Mouse (Mus musculus): Measurements from ENCODE around the gene Cmtm1.
A peak's percentile ranks its signal among the peaks of the same experiment; 100 is the strongest.
"Not testable (repeated sequence)": the region's sequence is repeated elsewhere in the genome, so short reads cannot be mapped to it uniquely, and the experiment has no call there.

Cmtm1 gene

GRCm38 (mm10) chr8:104313311-104313710 lies 3.4 kb upstream of the Cmtm1 start:
- peak; percentile 39 for DNase-seq

DNA sequence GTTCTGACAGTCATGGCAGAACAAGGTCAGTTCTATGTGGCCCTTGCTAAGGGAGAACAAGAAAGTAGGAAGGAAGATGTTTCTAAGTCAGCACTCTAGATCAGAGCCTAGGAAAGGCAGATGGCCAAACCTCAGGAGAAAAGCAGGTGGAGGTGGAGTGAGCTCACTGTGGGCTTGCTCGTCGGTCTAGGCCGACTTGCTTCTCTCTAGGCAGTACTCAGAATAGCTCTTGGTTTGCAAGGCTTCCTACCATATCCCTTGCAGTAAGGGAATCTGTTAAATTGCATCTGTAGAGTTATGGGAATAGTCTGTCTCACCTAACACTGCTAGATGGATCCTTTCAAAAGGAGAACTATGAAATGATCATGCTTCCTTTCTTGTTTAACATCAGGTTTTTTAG lies 2.1 kb upstream of the Cmtm1 start:
- DNase-seq: not testable (repeated sequence)

DNA sequence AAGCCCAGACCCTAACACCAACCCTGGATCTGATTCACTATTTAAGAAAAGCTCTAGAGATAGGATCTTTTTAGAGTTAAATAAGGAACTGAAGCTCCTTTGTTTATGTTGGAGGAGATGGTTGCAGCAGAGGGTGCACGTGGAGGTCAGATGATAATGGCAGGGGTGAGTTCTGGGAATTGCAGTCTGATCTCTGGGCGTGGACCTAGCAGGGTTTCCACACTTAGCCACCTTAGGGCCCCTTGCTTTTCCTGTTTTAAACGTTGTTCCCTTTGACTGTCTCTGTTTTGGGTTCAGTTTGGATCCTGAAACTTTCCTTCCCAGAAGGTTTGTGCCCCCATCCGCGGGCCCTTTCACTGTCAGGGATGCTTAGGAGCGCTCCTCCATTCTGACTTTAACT lies 1.6 kb downstream of the Cmtm1 start:
- not testable (repeated sequence) for DNase-seq

DNA sequence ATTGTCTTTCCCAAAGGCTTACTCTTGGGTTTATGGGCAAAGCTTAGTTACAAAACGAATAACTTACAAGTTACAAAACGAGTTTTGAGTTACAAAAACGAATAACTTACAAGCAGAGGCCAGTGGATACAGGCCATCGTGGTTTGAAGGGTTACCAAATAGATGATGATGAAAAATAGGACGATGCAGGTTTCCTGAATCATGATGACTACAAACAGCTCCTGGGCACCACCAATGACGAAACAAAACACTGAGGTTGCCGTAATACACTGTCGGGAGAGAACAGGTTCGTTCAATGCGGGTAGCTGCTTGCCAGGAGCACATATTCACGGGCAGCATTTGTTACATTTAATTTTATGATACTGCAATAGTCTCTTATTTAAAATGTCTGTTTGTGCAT lies 5.0 kb downstream of the Cmtm1 start:
- DNase-seq: no peak

DNA sequence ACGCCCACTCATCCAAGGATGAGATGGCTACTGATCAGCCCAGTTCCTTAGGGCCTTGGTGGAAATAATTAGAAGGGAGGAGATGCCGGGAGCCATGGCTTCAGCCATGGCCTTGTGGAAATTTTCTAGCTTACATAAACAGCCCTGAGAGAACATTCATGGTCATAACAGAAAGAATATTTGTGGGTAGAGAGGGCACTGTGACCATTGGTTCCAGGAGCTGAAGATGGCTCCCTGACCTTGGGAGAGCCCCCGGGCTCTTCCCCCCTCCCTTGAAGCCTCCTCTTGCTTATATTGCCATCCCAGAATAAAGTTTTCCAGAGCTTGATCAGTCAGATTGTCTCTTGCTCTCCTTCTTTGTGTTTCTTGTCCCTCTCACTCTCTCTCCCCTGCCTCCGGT lies 7.4 kb downstream of the Cmtm1 start:
- not testable (repeated sequence) for DNase-seq

GRCm38 (mm10) chr8:104301577-104301976 lies 8.4 kb downstream of the Cmtm1 start:
- not testable (repeated sequence) for DNase-seq

- DNase-seq: peak; percentile 2
These were observed 15.5 kb downstream of the Cmtm1 start for GRCm38 (mm10) chr8:104294396-104294795.

DNA sequence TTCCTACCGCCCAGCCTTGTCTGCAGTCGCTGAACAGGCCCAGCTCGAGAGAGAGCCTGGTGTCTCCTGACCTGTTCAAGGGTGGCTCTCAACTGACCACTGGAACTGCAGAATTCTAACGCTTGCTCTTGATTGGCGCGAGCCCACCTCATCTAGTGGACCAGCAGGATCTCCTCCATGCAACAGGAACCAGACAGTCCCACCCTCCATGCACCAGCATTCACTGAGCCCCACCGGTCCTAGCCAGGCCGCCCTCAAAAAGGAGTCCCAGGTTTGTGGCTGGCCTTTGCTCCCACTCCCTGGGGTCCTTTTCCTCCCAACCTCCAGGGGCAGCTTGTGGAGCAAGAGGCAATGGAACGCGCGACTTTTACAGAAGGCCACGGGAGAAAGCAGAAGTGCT lies 16.9 kb downstream of the Cmtm1 start, which contains the start of gene Cmtm2a:
Gene Cmtm2a, minus strand, starts transcription at position 101 of the 400 bp plus-strand sequence.
- not testable (repeated sequence) for DNase-seq

DNA sequence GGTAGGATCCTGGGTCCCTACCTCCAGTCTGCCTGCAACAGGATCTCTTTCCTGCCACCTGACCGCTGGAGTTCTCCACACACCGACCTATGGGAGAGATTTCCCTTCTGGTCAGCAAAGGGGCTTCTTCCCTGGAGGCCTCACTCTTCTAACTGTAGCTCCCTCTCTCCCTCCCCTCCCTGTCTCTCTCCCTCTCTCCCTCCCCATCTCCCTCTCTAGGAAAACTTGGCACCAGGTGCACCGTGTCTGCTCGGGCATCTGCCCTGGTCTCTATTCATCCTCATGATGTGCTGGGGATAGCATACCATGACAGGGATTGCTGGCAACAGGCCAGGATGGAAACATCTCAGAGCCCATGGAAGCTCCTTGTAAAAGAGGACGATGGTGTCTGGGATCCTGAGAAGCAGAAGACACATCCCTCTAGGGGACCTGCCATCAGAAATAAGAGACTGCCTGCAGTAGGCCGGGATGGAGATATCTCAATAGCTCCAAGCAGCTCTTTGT lies 41.0 kb downstream of the Cmtm1 start:
- DNase-seq: no peak

- DNase-seq: no peak
These were observed 41.6 kb downstream of the Cmtm1 start for GRCm38 (mm10) chr8:104268368-104268767.

GRCm38 (mm10) chr8:104264271-104264935 lies 45.5 kb downstream of the Cmtm1 start:
- DNase-seq: not testable (repeated sequence)

- DNase-seq: not testable (repeated sequence)
These were observed 48.1 kb downstream of the Cmtm1 start for GRCm38 (mm10) chr8:104261802-104262201.

DNA sequence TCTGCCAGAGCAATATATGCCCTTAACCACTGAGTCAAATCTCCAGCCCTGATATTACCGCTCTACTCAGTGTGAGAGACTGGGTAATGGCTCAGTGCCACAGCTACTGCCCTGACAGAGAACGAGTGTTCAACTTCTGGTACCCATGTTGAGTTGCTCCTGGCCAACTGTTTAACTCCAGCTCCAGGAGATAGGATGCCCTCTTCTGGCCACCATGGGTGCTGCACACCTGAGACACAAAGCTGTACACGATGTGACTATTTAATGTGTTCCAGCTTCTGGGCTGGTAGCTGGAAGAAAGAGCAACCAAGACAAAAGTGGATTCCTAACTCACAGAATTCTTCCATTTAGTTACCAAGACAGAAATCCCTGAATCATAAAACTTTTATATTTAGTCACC lies 56.9 kb downstream of the Cmtm1 start:
- no peak for DNase-seq

DNA sequence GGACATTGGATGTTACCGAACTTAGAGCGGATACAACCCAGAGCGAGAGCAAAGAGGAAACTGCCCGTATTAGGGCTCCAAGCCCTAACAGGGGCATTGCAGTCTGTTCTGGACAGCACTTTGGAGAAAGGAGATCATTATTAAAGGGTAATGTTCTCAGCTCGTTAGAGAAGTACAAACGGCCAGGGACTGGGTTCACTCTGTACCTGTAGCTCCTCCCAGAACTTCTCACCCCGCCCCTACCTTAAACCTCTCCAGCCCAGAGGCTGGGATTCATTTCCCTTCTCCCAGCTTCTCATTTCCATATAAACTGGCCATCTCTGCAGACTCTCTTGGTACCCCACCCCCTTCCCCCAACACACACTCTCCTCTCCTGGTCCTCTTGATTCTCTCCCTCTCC lies 58.5 kb downstream of the Cmtm1 start:
- peak; percentile 31 for DNase-seq

GRCm38 (mm10) chr8:104250439-104251367 lies 59.2 kb downstream of the Cmtm1 start, which contains the start of gene Cklf:
Gene Cklf (plus strand): TSS chr8:104250861.
- DNase-seq: peak; percentile 93

GRCm38 (mm10) chr8:104249442-104249996 lies 60.4 kb downstream of the Cmtm1 start:
- DNase-seq: no peak

GRCm38 (mm10) chr8:104248276-104248675 lies 61.7 kb downstream of the Cmtm1 start, which contains the start of gene Tk2:
Gene Tk2 (minus strand): TSS chr8:104248558.
- DNase-seq: peak; percentile 87

- DNase-seq: peak; percentile 13
These were observed 62.1 kb downstream of the Cmtm1 start for GRCm38 (mm10) chr8:104247908-104248275.

DNA sequence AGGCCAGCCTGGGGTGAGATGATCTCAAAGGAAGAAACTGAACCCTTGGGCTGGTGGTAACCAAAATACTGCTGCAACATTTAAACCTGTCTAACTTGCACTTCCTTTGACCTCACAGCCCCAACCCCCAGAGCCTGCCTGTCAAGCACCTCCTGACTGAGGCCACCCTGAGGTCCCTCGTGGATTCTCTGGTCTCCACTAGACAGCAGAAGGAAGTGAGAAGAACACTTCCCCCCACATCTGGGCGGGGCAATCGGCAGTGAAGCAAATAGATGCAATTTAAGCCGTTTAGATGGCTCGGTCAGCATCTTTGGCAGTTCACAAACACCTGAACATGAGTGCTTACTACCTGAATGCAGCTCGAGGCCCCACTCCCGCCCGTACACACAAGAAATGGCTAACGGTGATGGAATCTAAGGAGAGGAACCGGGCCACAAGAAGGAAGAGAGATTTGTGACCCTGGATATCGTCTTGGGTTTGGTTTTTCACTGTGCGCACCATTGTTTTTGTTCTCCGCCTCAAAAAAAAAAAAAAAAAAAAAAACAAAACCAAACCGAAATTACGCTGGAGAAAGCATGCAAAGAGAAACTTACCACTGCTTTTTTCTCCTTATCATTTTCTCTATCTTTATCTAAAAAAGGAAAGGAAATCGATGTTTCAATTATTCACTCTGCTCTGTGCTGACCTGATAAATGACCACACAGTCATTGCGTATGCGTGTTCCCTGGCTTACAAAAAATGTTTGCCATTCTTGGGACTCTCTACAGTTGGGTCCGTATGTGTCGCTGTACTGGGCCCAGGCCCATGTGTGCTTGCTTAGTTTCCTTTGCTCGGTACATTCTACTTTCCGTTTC lies 62.7 kb downstream of the Cmtm1 start:
- peak; percentile 29 for DNase-seq

GRCm38 (mm10) chr8:104246621-104247020 lies 63.3 kb downstream of the Cmtm1 start:
- no peak for DNase-seq

Measured in kidney, postnatal 14 days (tissue).